Mouse (Mus musculus) frontal cortex, adult 2 months (tissue): ENCODE results near the gene Tcp11l2. TPM values are rescaled to one million over a fixed set of nuclear protein-coding genes. Genes with fewer than 3 reads are reported as not detected.

ENCODE experiments used
- DNase-seq, 2 experiments: peaks; one replicate each; pipeline ENCODE4 v3.0.0; 2022; ENCODE audit warnings: low spot score in 1 of 2; ENCODE audit errors: extremely low spot score in 1 of 2
- polyA plus RNA-seq: library from polyadenylated mRNA; depleted of rRNA; stranded (reverse); fragments of >200 nt; gene quantifications from 2 replicates; pipeline ENCODE4 v1.2.3, GENCODE M21; 2012; rRNA removed

The Tcp11l2 gene
- polyA plus RNA-seq, result 39.3 and 40.2 TPM in 2 replicates

- DNase-seq, result peak; percentile 89 to 94
Measured at GRCm38 (mm10) chr10:84576395-84577070, at the start of gene Tcp11l2. TSS of gene Tcp11l2 (plus strand) at chr10:84576626.

- no peak for DNase-seq
Measured at GRCm38 (mm10) chr10:84527070-84527469, 49.4 kb upstream of the Tcp11l2 start.

- DNase-seq, result no peak
Measured at GRCm38 (mm10) chr10:84527631-84528030, 48.8 kb upstream of the Tcp11l2 start.

GRCm38 (mm10) chr10:84530388-84530787 lies 46.0 kb upstream of the Tcp11l2 start:
- DNase-seq, result peak in 1 of 2 experiments; percentile 12

- no peak for DNase-seq
Measured at GRCm38 (mm10) chr10:84531576-84531975, 44.9 kb upstream of the Tcp11l2 start.

GRCm38 (mm10) chr10:84532191-84532889 lies 44.1 kb upstream of the Tcp11l2 start:
- DNase-seq, result peak in 1 of 2 experiments; percentile 65

GRCm38 (mm10) chr10:84532911-84533882 lies 43.2 kb upstream of the Tcp11l2 start:
- DNase-seq, result peak in 1 of 2 experiments; percentile 27

- peak in 1 of 2 experiments; percentile 32 for DNase-seq
Measured at GRCm38 (mm10) chr10:84533912-84534671, 42.3 kb upstream of the Tcp11l2 start, which contains the start of gene Ckap4. TSS of gene Ckap4 (minus strand) at chr10:84534062.

GRCm38 (mm10) chr10:84535458-84535857 lies 41.0 kb upstream of the Tcp11l2 start:
- DNase-seq, result peak in 1 of 2 experiments; percentile 21

GRCm38 (mm10) chr10:84535859-84536258 lies 40.6 kb upstream of the Tcp11l2 start:
- no peak for DNase-seq

GRCm38 (mm10) chr10:84539651-84540050 lies 36.8 kb upstream of the Tcp11l2 start:
- no peak for DNase-seq

- no peak for DNase-seq
Measured at GRCm38 (mm10) chr10:84542802-84543658, 33.4 kb upstream of the Tcp11l2 start.

GRCm38 (mm10) chr10:84544841-84545610 lies 31.4 kb upstream of the Tcp11l2 start:
- DNase-seq, result no peak

GRCm38 (mm10) chr10:84549146-84549919 lies 27.1 kb upstream of the Tcp11l2 start:
- no peak for DNase-seq

GRCm38 (mm10) chr10:84549920-84550293 lies 26.5 kb upstream of the Tcp11l2 start:
- DNase-seq, result no peak

- DNase-seq, result no peak
Measured at GRCm38 (mm10) chr10:84551846-84552245, 24.6 kb upstream of the Tcp11l2 start.

GRCm38 (mm10) chr10:84552477-84552876 lies 23.9 kb upstream of the Tcp11l2 start:
- DNase-seq, result no peak
